Mouse (Mus musculus): Measurements from ENCODE around the gene Wwox. TPM values are rescaled to one million over a fixed set of nuclear protein-coding genes. Genes with fewer than 3 reads are reported as not detected.

Wwox gene
- polyA plus RNA-seq, 1 experiment from 2014 or later, result 12.9 TPM

GRCm38 (mm10) chr8:114731260-114732140 lies 292.0 kb downstream of the Wwox start:
- H3K4me2 ChIP-seq (ENCODE audit: low read depth, low read length), result no peak overlapping the region
- WGBS, result 54% methylated on average over 17 of the region's 17 CpGs

GRCm38 (mm10) chr8:114743185-114743915 lies 303.9 kb downstream of the Wwox start:
- Histone ChIP-seq H3K9ac (ENCODE audit: low read length) (no peak overlapping the region), H3K4me1 (ENCODE audit: control insufficient read depth, insufficient read depth, low read length) (no peaks in the 10 kb centered on the region), H3K36me3 (ENCODE audit: control insufficient read depth, insufficient read depth, low read length) (no peaks in the 10 kb centered on the region), H3K27ac (ENCODE audit: low read length) (no peak overlapping the region), H3K9me3 (replicated peaks; ENCODE audit: control insufficient read depth, low read length) (peaks cover 7% of the 10 kb centered on the region), H3K4me3 (replicated peaks; ENCODE audit: low read length) (no peak overlapping the region), H3K27me3 (ENCODE audit: control insufficient read depth, insufficient read depth, low read length) (no peaks in the 10 kb centered on the region), H3K4me2 (ENCODE audit: low read depth, low read length) (no peak overlapping the region)
- ATAC-seq (ENCODE audit: insufficient read depth, low FRiP score), result no peak
- 71% methylated on average over 12 of the region's 12 CpGs for WGBS

More at GRCm38 (mm10) chr8:114731260-114732140, 292.0 kb downstream of the Wwox start:
- no peak overlapping the region for H3K9ac ChIP-seq (ENCODE audit: low read length)
- H3K27me3 ChIP-seq (ENCODE audit: control insufficient read depth, insufficient read depth, low read length), result no peaks in the 10 kb centered on the region
- no peaks in the 10 kb centered on the region for H3K9me3 ChIP-seq (replicated peaks; ENCODE audit: control insufficient read depth, low read length)
- H3K4me1 ChIP-seq (ENCODE audit: control insufficient read depth, insufficient read depth, low read length), result no peaks in the 10 kb centered on the region
- H3K27ac ChIP-seq (ENCODE audit: low read length), result no peak overlapping the region
- ATAC-seq (ENCODE audit: insufficient read depth, low FRiP score), result no peak
- H3K4me3 ChIP-seq (replicated peaks; ENCODE audit: low read length), result no peak overlapping the region
- no peaks in the 10 kb centered on the region for H3K36me3 ChIP-seq (ENCODE audit: control insufficient read depth, insufficient read depth, low read length)

- Histone ChIP-seq H3K27ac (ENCODE audit: low read length) (no peak overlapping the region), H3K36me3 (ENCODE audit: control insufficient read depth, insufficient read depth, low read length) (no peaks in the 10 kb centered on the region), H3K9ac (ENCODE audit: low read length) (no peak overlapping the region), H3K4me3 (replicated peaks; ENCODE audit: low read length) (no peak overlapping the region), H3K4me2 (ENCODE audit: low read depth, low read length) (no peak overlapping the region), H3K27me3 (ENCODE audit: control insufficient read depth, insufficient read depth, low read length) (no peaks in the 10 kb centered on the region), H3K4me1 (ENCODE audit: control insufficient read depth, insufficient read depth, low read length) (peaks cover 3% of the 10 kb centered on the region; the same call in 1 of the 2 replicates), H3K9me3 (replicated peaks; ENCODE audit: control insufficient read depth, low read length) (no peaks in the 10 kb centered on the region)
- no peak for ATAC-seq (ENCODE audit: insufficient read depth, low FRiP score)
- 57% methylated on average over 2 of the region's 2 CpGs for WGBS
Observed at GRCm38 (mm10) chr8:114746373-114746772, 306.9 kb downstream of the Wwox start.

GRCm38 (mm10) chr8:114751376-114752135 lies 312.1 kb downstream of the Wwox start:
- ATAC-seq (ENCODE audit: insufficient read depth, low FRiP score), result no peak
- 40% methylated on average over 18 of the region's 18 CpGs for whole genome bisulfite sequencing
- H3K27me3 ChIP-seq (ENCODE audit: control insufficient read depth, insufficient read depth, low read length), result no peaks in the 10 kb centered on the region
- no peak overlapping the region for H3K27ac ChIP-seq (ENCODE audit: low read length)
- no peak overlapping the region for H3K9ac ChIP-seq (ENCODE audit: low read length)
- H3K4me3 ChIP-seq (replicated peaks; ENCODE audit: low read length), result no peak overlapping the region
- no peaks in the 10 kb centered on the region for H3K9me3 ChIP-seq (replicated peaks; ENCODE audit: control insufficient read depth, low read length)
- no peaks in the 10 kb centered on the region for H3K36me3 ChIP-seq (ENCODE audit: control insufficient read depth, insufficient read depth, low read length)
- H3K4me1 ChIP-seq (ENCODE audit: control insufficient read depth, insufficient read depth, low read length), result peaks cover 8% of the 10 kb centered on the region; the same call in 1 of the 2 replicates
- no peak overlapping the region for H3K4me2 ChIP-seq (ENCODE audit: low read depth, low read length)

- WGBS, result 58% methylated on average over 2 of the region's 2 CpGs
- ATAC-seq (ENCODE audit: insufficient read depth, low FRiP score), result no peak
Observed at GRCm38 (mm10) chr8:114759621-114760020, 320.2 kb downstream of the Wwox start.

GRCm38 (mm10) chr8:114768536-114768935 lies 329.1 kb downstream of the Wwox start:
- no peaks in the 10 kb centered on the region for H3K27me3 ChIP-seq (ENCODE audit: control insufficient read depth, insufficient read depth, low read length)
- H3K9me3 ChIP-seq (replicated peaks; ENCODE audit: control insufficient read depth, low read length), result no peaks in the 10 kb centered on the region
- ATAC-seq (ENCODE audit: insufficient read depth, low FRiP score), result no peak
- H3K9ac ChIP-seq (ENCODE audit: low read length), result no peak overlapping the region
- no peak overlapping the region for H3K4me3 ChIP-seq (replicated peaks; ENCODE audit: low read length)
- no peak overlapping the region for H3K4me2 ChIP-seq (ENCODE audit: low read depth, low read length)
- no peak overlapping the region for H3K27ac ChIP-seq (ENCODE audit: low read length)
- no peaks in the 10 kb centered on the region for H3K36me3 ChIP-seq (ENCODE audit: control insufficient read depth, insufficient read depth, low read length)
- 82% methylated on average over 3 of the region's 3 CpGs for WGBS
- peaks cover 12% of the 10 kb centered on the region for H3K4me1 ChIP-seq (ENCODE audit: control insufficient read depth, insufficient read depth, low read length)

More at GRCm38 (mm10) chr8:114759621-114760020, 320.2 kb downstream of the Wwox start:
- no peak overlapping the region for H3K9ac ChIP-seq (ENCODE audit: low read length)
- no peaks in the 10 kb centered on the region for H3K4me1 ChIP-seq (ENCODE audit: control insufficient read depth, insufficient read depth, low read length)
- H3K27me3 ChIP-seq (ENCODE audit: control insufficient read depth, insufficient read depth, low read length), result no peaks in the 10 kb centered on the region
- H3K4me3 ChIP-seq (replicated peaks; ENCODE audit: low read length), result no peak overlapping the region
- H3K4me2 ChIP-seq (ENCODE audit: low read depth, low read length), result no peak overlapping the region
- no peak overlapping the region for H3K27ac ChIP-seq (ENCODE audit: low read length)
- no peaks in the 10 kb centered on the region for H3K9me3 ChIP-seq (replicated peaks; ENCODE audit: control insufficient read depth, low read length)
- H3K36me3 ChIP-seq (ENCODE audit: control insufficient read depth, insufficient read depth, low read length), result no peaks in the 10 kb centered on the region

GRCm38 (mm10) chr8:114770856-114771776 lies 331.7 kb downstream of the Wwox start:
- ATAC-seq (ENCODE audit: insufficient read depth, low FRiP score), result no peak
- 40% methylated on average over 31 of the region's 31 CpGs for WGBS
- H3K27me3 ChIP-seq (ENCODE audit: control insufficient read depth, insufficient read depth, low read length), result no peaks in the 10 kb centered on the region
- no peak overlapping the region for H3K27ac ChIP-seq (ENCODE audit: low read length)
- peaks cover 32% of the 10 kb centered on the region for H3K4me1 ChIP-seq (ENCODE audit: control insufficient read depth, insufficient read depth, low read length)
- no peak overlapping the region for H3K9ac ChIP-seq (ENCODE audit: low read length)
- no peaks in the 10 kb centered on the region for H3K9me3 ChIP-seq (replicated peaks; ENCODE audit: control insufficient read depth, low read length)
- no peak overlapping the region for H3K4me3 ChIP-seq (replicated peaks; ENCODE audit: low read length)
- H3K4me2 ChIP-seq (ENCODE audit: low read depth, low read length), result no peak overlapping the region
- H3K36me3 ChIP-seq (ENCODE audit: control insufficient read depth, insufficient read depth, low read length), result no peaks in the 10 kb centered on the region

GRCm38 (mm10) chr8:114772276-114772849 lies 332.9 kb downstream of the Wwox start:
- H3K36me3 ChIP-seq (ENCODE audit: control insufficient read depth, insufficient read depth, low read length), result no peaks in the 10 kb centered on the region
- WGBS, result 43% methylated on average over 1 of the region's 1 CpGs
- H3K27me3 ChIP-seq (ENCODE audit: control insufficient read depth, insufficient read depth, low read length), result no peaks in the 10 kb centered on the region
- no peak overlapping the region for H3K4me2 ChIP-seq (ENCODE audit: low read depth, low read length)
- peak overlapping the region; percentile 77 for H3K27ac ChIP-seq (ENCODE audit: low read length)
- H3K9me3 ChIP-seq (replicated peaks; ENCODE audit: control insufficient read depth, low read length), result no peaks in the 10 kb centered on the region
- no peak overlapping the region for H3K4me3 ChIP-seq (replicated peaks; ENCODE audit: low read length)
- peak; percentile 57 for ATAC-seq (ENCODE audit: insufficient read depth, low FRiP score)
- no peak overlapping the region for H3K9ac ChIP-seq (ENCODE audit: low read length)
- peaks cover 32% of the 10 kb centered on the region for H3K4me1 ChIP-seq (ENCODE audit: control insufficient read depth, insufficient read depth, low read length)

Data from stomach, embryonic 16.5 days (tissue).